Mouse (Mus musculus) liver, adult 2 months (tissue): ENCODE measurements around the gene Gm128.

Experiments used
- CTCF ChIP-seq: fragments of 200-500 bp; IDR thresholded peaks from 2 replicates; pipeline ENCODE4 v1.5.1; 2011; ENCODE audit warnings: low read depth, low read length, control low read depth
- POLR2A ChIP-seq: fragments of 200-500 bp; IDR thresholded peaks from 2 replicates; pipeline ENCODE4 v1.6.1; 2011; ENCODE audit warnings: low read length, control low read depth; ENCODE audit not compliant: insufficient read depth; ENCODE audit errors: extremely low read depth

GRCm38 (mm10) chr3:95261975-95262374, 20.6 kb upstream of the Gm128 start:
- TF ChIP-seq CTCF (no peak), POLR2A (no peak)
